Comparison of ENCODE assay signal across 9 mouse cellular contexts in the genomic region with DNA sequence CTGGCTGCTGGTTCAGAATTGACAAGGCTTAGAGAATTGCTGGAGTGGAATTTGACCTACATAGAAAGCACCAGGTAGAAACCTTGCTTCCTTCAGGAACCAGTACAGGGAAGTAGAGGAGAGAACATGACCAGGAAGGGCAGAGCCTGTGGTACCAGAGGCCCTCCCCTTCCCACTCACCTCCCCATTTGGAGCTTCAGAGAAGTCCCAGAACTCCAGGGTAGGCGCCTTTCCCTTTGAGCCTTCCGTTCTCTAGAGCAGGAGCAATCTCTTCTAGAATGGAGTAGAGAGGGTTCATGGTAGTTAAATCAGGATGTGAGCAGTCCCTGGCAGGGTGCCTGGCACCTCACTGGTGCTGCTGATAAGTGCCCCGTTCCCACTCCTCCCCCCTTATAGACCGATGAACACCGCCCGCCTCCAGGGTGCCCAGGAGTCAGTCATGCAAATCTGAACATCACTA. TPM values are rescaled to one million over a fixed set of nuclear protein-coding genes. Genes with fewer than 3 reads are reported as not detected.
A peak's percentile ranks its signal among the peaks of the same experiment; 100 is the strongest.
DNase-seq lines count a peak whose midpoint lies in the region; ATAC-seq and TF ChIP-seq lines count a peak whose summit lies in the region.
"Had no signal": no experiment of that assay in that cellular context is flagged by ENCODE, and none has a peak within 500 bp of the region (broad histone marks: within the 10 kb centered on the region; RNA-seq: fewer than 3 reads in every experiment).

No protein-coding gene starts in this region.

- WGBS in intestine, embryonic 16.5 days = 64% methylated on average over 6 of the region's 6 CpGs
- 68% methylated on average over 6 of the region's 6 CpGs for WGBS in liver, embryonic 11.5 days

- H3K36me3 ChIP-seq in erythroblast, embryonic 14.5 days (ENCODE audit: control insufficient read depth) = peaks cover 100% of the 10 kb centered on the region
- H3K36me3 ChIP-seq in intestine, embryonic 16.5 days (ENCODE audit: control insufficient read depth, insufficient read depth, low read length) = 0 out of 2 replicates have a peak, but pooled peaks cover 4% of the 10 kb centered on the region
- peaks cover 15% of the 10 kb centered on the region; the same call in 1 of the 2 replicates for H3K36me3 ChIP-seq in liver, embryonic 11.5 days (ENCODE audit: control insufficient read depth, insufficient read depth, low read length)

- 0 out of 2 replicates have a peak overlapping the region, but pooled peaks have one; percentile 32 for H3K9ac ChIP-seq in intestine, embryonic 16.5 days (ENCODE audit: low read depth, low read length)
- H3K9ac ChIP-seq in liver, embryonic 11.5 days (ENCODE audit: low read depth, low read length) = no peak overlapping the region

- peak overlapping the region; percentile 68 for H3K27ac ChIP-seq in intestine, embryonic 16.5 days (ENCODE audit: low read length)
- H3K27ac ChIP-seq in liver, embryonic 11.5 days (ENCODE audit: low read depth, low read length) = 0 out of 2 replicates have a peak overlapping the region, but pooled peaks have one; percentile 1
- H3K27ac ChIP-seq in gastrocnemius, adult 2 months = no peak overlapping the region

- peak overlapping the region; percentile 32 for H3K4me3 ChIP-seq in erythroblast, embryonic 14.5 days (replicated peaks)
- H3K4me3 ChIP-seq in intestine, embryonic 16.5 days (ENCODE audit: low read length) = no peak overlapping the region
- H3K4me3 ChIP-seq in liver, embryonic 11.5 days (ENCODE audit: low read depth, low read length) = no peak overlapping the region
- H3K4me3 ChIP-seq in gastrocnemius, adult 2 months = no peak overlapping the region

- peak; percentile 43 for DNase-seq in MEL-GATA-1-ER (ENCODE audit: extremely low read depth, low read depth)
- no peak for DNase-seq in liver, embryonic 11.5 days (ENCODE audit: low spot score)
- DNase-seq in gastrocnemius, adult 2 months = no peak
- DNase-seq in cerebellum, adult 9-10 months = no peak
- no peak for DNase-seq in urinary bladder, postnatal 25 days (ENCODE audit: low spot score)
- DNase-seq: lung, adult 18-20 months had no signal

- TF ChIP-seq CTCF in gastrocnemius, adult 2 months (IDR thresholded peaks at IDR 0.05) = no peak

- peaks cover 100% of the 10 kb centered on the region for H3K4me1 ChIP-seq in erythroblast, embryonic 14.5 days (ENCODE audit: control insufficient read depth)
- peaks cover 37% of the 10 kb centered on the region for H3K4me1 ChIP-seq in intestine, embryonic 16.5 days (ENCODE audit: control insufficient read depth, insufficient read depth, low read length)
- H3K4me1 ChIP-seq in liver, embryonic 11.5 days (replicated peaks; ENCODE audit: control insufficient read depth, insufficient read depth, low read length) = peaks cover 58% of the 10 kb centered on the region

- ATAC-seq in erythroblast, adult 5-6 weeks (replicated peaks; ENCODE audit: low FRiP score, poor library complexity, severe bottlenecking) = no peak
- peak; percentile 83 for ATAC-seq in intestine, embryonic 16.5 days
- ATAC-seq in liver, embryonic 11.5 days (replicated peaks; ENCODE audit: low FRiP score) = no peak

- no peaks in the 10 kb centered on the region for H3K27me3 ChIP-seq in erythroblast, embryonic 14.5 days (ENCODE audit: control insufficient read depth)
- no peaks in the 10 kb centered on the region for H3K27me3 ChIP-seq in intestine, embryonic 16.5 days (replicated peaks; ENCODE audit: control insufficient read depth, insufficient read depth, low read length)
- no peaks in the 10 kb centered on the region for H3K27me3 ChIP-seq in liver, embryonic 11.5 days (replicated peaks; ENCODE audit: control insufficient read depth, insufficient read depth, low read length)

- intact Hi-C loops in gastrocnemius, adult 2 months (cut with DNase I) = no loop called here

- H3K9me3 ChIP-seq in erythroblast, embryonic 14.5 days (ENCODE audit: control insufficient read depth, low read length) = no peaks in the 10 kb centered on the region
- H3K9me3 ChIP-seq in intestine, embryonic 16.5 days (ENCODE audit: control insufficient read depth, low read length) = no peaks in the 10 kb centered on the region
- H3K9me3 ChIP-seq in liver, embryonic 11.5 days (ENCODE audit: control insufficient read depth, low read length) = no peaks in the 10 kb centered on the region

- H3K4me2 ChIP-seq in intestine, embryonic 16.5 days (ENCODE audit: low read depth, low read length) = peak overlapping the region; percentile 23
- H3K4me2 ChIP-seq in liver, embryonic 11.5 days = no peak overlapping the region

RNA-seq across cellular contexts. Expression of gene Slc2a1, which starts 7.1 kb away (rescaled TPM):
- polyA plus RNA-seq in erythroblast, embryonic 14.5 days (2012) = 189 and 215 TPM in 2 replicates
- 0.38 and 2.7 TPM in 2 replicates for total RNA-seq in erythroblast, adult 5-6 weeks (2015; ENCODE audit: low replicate concordance)
- 1.1 and 1.4 TPM in 2 replicates for total RNA-seq in erythroblast, adult 5-6 weeks (2017; ENCODE audit: low replicate concordance)
- 149 and 156 TPM in 2 replicates for polyA plus RNA-seq in intestine, embryonic 16.5 days (2015; fragmentation: Nextera tagmentation; extraction: Ambion mirVana)
- 150 and 153 TPM in 2 replicates for polyA plus RNA-seq in liver, embryonic 11.5 days (2014; fragmentation: Nextera tagmentation; extraction: Ambion mirVana)
- total RNA-seq in gastrocnemius, adult 2 months (2021) = 1 to 10 TPM; 5.1 to 6.3 TPM

RNA-seq across cellular contexts. Expression of gene Zfp691, which starts 58.4 kb away (rescaled TPM):
- polyA plus RNA-seq in erythroblast, embryonic 14.5 days (2012) = 1.8 and 2.0 TPM in 2 replicates
- 2.3 and 4.2 TPM in 2 replicates for total RNA-seq in erythroblast, adult 5-6 weeks (2015; ENCODE audit: low replicate concordance)
- 3.1 and 4.0 TPM in 2 replicates for total RNA-seq in erythroblast, adult 5-6 weeks (2017; ENCODE audit: low replicate concordance)
- 4.3 and 5.0 TPM in 2 replicates for polyA plus RNA-seq in intestine, embryonic 16.5 days (2015; fragmentation: Nextera tagmentation; extraction: Ambion mirVana)
- 5.4 and 8.1 TPM in 2 replicates for polyA plus RNA-seq in liver, embryonic 11.5 days (2014; fragmentation: Nextera tagmentation; extraction: Ambion mirVana)
- total RNA-seq in gastrocnemius, adult 2 months (2021) = 10 to 100 TPM; 16.8 to 26.4 TPM
